Mouse (Mus musculus): ENCODE measurements around the gene Hirip3.

GRCm38 (mm10) chr7:126881040-126881439 is 19.3 kb downstream of the Hirip3 start:
- TF ChIP-seq CTCF (IDR thresholded peaks at IDR 0.05) (no peak), POLR2A (IDR thresholded peaks at IDR 0.05; ENCODE audit: insufficient read depth, low read depth, low read length) (peak; percentile 71)
